Mouse (Mus musculus) G1E (cell line): ENCODE measurements at regions not wholly inside any gene's neighbourhood (a gene's known extent, or its start where the extent isn't known, plus 50 kb on each side); places are given as distances from the start of the nearest gene placed in this dataset.

Experiments used
- CTCF ChIP-seq: IDR thresholded peaks from 2 replicates; pipeline ENCODE4 v1.5.1; 2012; ENCODE audit warnings: low read depth, low read length, inconsistent platforms, mixed read lengths
- GATA1 ChIP-seq: IDR thresholded peaks from 2 replicates; pipeline ENCODE4 v1.6.1; 2012; ENCODE audit warnings: borderline replicate concordance, low read length, inconsistent platforms, mixed read lengths
- GATA2 ChIP-seq: IDR thresholded peaks from 2 replicates; pipeline ENCODE4 v1.6.1; 2012; ENCODE audit warnings: low read depth, low read length, inconsistent platforms, borderline replicate concordance
- POLR2AphosphoS5 ChIP-seq: IDR thresholded peaks from 2 replicates; pipeline ENCODE4 v1.6.1; 2012; ENCODE audit warnings: low read depth, low read length, inconsistent platforms; ENCODE audit not compliant: insufficient replicate concordance
- TAL1 ChIP-seq: conservative IDR thresholded peaks from 2 replicates; pipeline ENCODE4 v1.6.1; 2012; ENCODE audit warnings: low read depth, low read length, inconsistent platforms, mixed read lengths

GRCm38 (mm10) chr6:31240051-31240450 lies 158.5 kb upstream of the Mkln1 start:
- no peak for TF ChIP-seq CTCF
- no peak for TF ChIP-seq GATA1
- TF ChIP-seq TAL1, result no peak
- no peak for TF ChIP-seq POLR2AphosphoS5
- TF ChIP-seq GATA2, result no peak
